Mouse (Mus musculus): ENCODE measurements around the gene Mroh8. TPM values are rescaled to one million over a fixed set of nuclear protein-coding genes. Genes with fewer than 3 reads are reported as not detected.
A peak's percentile ranks its signal among the peaks of the same experiment; 100 is the strongest.

Gene Mroh8
- polyA plus RNA-seq, 1 experiment, result not detected

DNA sequence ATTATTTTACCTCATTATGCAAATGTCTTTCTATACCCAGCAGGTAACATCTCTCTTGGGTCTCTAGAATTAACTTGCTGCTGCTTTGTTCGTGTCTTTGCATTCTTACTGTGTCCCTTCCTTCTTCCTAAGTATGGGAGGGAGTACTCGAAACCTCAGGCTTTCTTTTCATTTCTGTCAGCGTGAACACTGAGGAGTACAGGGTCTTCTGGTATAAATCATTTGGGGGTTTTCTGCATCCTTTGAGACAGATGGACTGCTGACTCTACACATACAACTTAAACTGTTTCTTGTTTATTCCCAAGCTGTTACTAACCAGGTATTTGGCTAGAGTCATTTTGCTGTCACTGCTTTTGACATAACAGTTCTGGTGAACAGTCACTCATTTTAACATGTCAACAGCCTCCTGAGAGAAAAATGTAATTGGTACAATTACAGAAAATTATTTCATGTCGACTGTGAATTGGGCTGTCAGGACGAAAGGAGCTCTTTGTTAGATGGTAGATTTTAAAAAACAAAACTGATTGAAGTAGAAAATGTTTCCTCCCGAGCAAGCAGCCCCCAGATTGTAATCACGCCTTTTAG, 16.8 kb upstream of the Mroh8 start:
- no peak for TF ChIP-seq CTCF (IDR thresholded peaks at IDR 0.05; ENCODE audit: low read depth, low read length)
- TF ChIP-seq POLR2A (IDR thresholded peaks at IDR 0.05; ENCODE audit: borderline replicate concordance, low read depth, low read length), result no peak
- Histone ChIP-seq H3K4me1 (ENCODE audit: control insufficient read depth, insufficient read depth, low read length) (no peaks in the 10 kb centered on the region), H3K4me3 (ENCODE audit: insufficient read depth, low read length) (no peak overlapping the region), H3K27ac (ENCODE audit: insufficient read depth, low read depth, low read length) (no peak overlapping the region)

DNA sequence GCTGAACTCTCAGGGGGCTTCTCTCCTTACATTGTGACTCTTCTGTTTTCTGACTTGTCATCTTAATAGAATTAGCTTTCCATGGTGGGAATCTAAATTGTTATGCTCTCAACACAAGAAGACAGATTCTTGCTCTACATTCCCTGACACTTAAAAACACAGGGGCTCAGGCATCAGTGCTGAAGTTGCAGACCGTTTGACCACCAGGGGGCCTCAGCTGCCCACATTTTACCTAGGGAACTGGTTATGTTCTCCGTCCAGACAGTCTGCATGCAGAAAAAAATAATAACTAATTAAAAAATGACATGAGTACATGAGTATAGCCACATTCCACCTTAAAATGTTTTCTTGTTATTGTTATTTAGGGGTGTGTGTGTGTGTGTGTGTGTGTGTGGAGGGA, 12.7 kb upstream of the Mroh8 start:
- H3K4me1 ChIP-seq (ENCODE audit: control insufficient read depth, insufficient read depth, low read length), result no peaks in the 10 kb centered on the region
- peak; percentile 58 for TF ChIP-seq CTCF (IDR thresholded peaks at IDR 0.05; ENCODE audit: low read depth, low read length)
- TF ChIP-seq POLR2A (IDR thresholded peaks at IDR 0.05; ENCODE audit: borderline replicate concordance, low read depth, low read length), result no peak

DNA sequence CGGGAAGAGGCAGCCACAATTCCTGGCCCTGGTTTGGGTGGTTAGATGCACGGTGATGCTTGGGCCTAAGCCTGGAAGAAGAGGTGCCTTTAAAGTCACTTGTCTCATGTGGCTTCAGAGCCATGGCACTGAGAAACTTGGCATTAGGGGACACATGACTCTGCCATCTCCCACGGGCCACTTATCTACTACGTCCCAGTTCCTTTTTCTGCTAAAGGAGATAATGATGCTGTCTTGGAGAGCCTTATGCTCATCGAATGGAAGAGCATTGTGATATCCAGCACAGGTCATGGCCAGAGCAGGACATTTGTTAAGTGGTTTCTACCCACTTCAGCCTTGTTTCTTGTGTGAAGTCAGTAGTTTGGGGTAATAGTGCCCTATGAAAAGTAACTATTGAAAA, 9.6 kb upstream of the Mroh8 start:
- TF ChIP-seq CTCF (IDR thresholded peaks at IDR 0.05; ENCODE audit: low read depth, low read length), result no peak
- TF ChIP-seq POLR2A (IDR thresholded peaks at IDR 0.05; ENCODE audit: borderline replicate concordance, low read depth, low read length), result no peak
- no peak overlapping the region for H3K27ac ChIP-seq (ENCODE audit: insufficient read depth, low read depth, low read length)

More for the DNA sequence above, 12.7 kb upstream of the Mroh8 start:
- H3K27ac ChIP-seq (ENCODE audit: insufficient read depth, low read depth, low read length), result no peak overlapping the region
- H3K4me3 ChIP-seq (ENCODE audit: insufficient read depth, low read length), result no peak overlapping the region

DNA sequence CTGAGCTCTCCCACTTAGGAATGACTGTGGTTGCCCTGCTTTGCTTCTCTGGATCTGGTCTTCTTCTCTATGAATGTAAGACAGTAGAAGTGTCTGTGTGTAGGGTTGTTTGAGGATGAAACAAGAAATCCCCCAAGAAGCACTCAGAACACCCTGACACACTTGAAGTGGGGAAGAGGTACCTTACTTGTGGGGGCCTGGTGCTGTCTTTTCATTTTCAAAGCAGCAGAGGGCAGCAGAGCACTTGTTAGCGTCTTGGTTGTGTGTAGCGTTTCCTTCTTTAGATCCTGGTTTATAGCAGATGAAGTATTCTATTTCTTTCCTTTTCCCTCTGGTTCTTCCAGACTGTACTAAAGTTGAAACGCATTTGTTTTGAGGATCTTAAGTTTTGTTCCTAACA, 8.2 kb upstream of the Mroh8 start:
- no peaks in the 10 kb centered on the region for H3K4me1 ChIP-seq (ENCODE audit: control insufficient read depth, insufficient read depth, low read length)

More for the DNA sequence above, 9.6 kb upstream of the Mroh8 start:
- Histone ChIP-seq H3K4me1 (ENCODE audit: control insufficient read depth, insufficient read depth, low read length) (no peaks in the 10 kb centered on the region), H3K4me3 (ENCODE audit: insufficient read depth, low read length) (no peak overlapping the region)

DNA sequence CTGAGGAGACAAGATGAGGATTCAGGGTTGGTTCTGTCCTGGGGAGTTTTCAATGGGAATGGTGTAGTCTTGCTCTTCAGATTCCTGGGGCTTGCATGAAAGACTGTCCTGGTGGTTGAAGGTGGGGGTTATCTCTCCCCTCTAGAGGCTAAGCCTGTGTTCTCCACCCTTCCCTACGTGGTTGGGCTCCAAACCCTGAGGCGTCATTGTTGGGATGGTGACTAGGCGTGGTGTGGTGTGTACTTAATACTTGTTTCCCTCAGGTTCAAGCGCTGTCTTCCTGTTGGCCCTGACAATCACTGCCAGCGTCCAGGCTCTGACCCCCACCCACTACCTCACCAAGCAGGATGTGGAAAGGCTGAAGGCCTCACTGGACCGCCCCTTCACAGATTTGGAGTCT, 4.0 kb upstream of the Mroh8 start:
- peaks cover 7% of the 10 kb centered on the region for H3K4me1 ChIP-seq (ENCODE audit: control insufficient read depth, insufficient read depth, low read length)
- TF ChIP-seq POLR2A (IDR thresholded peaks at IDR 0.05; ENCODE audit: borderline replicate concordance, low read depth, low read length), result no peak
- no peak for TF ChIP-seq CTCF (IDR thresholded peaks at IDR 0.05; ENCODE audit: low read depth, low read length)
- no peak overlapping the region for H3K27ac ChIP-seq (ENCODE audit: insufficient read depth, low read depth, low read length)
- H3K4me3 ChIP-seq (ENCODE audit: insufficient read depth, low read length), result no peak overlapping the region

More for the DNA sequence above, 8.2 kb upstream of the Mroh8 start:
- H3K4me3 ChIP-seq (ENCODE audit: insufficient read depth, low read length), result no peak overlapping the region
- TF ChIP-seq POLR2A (IDR thresholded peaks at IDR 0.05; ENCODE audit: borderline replicate concordance, low read depth, low read length), result no peak
- no peak for TF ChIP-seq CTCF (IDR thresholded peaks at IDR 0.05; ENCODE audit: low read depth, low read length)
- H3K27ac ChIP-seq (ENCODE audit: insufficient read depth, low read depth, low read length), result no peak overlapping the region

DNA sequence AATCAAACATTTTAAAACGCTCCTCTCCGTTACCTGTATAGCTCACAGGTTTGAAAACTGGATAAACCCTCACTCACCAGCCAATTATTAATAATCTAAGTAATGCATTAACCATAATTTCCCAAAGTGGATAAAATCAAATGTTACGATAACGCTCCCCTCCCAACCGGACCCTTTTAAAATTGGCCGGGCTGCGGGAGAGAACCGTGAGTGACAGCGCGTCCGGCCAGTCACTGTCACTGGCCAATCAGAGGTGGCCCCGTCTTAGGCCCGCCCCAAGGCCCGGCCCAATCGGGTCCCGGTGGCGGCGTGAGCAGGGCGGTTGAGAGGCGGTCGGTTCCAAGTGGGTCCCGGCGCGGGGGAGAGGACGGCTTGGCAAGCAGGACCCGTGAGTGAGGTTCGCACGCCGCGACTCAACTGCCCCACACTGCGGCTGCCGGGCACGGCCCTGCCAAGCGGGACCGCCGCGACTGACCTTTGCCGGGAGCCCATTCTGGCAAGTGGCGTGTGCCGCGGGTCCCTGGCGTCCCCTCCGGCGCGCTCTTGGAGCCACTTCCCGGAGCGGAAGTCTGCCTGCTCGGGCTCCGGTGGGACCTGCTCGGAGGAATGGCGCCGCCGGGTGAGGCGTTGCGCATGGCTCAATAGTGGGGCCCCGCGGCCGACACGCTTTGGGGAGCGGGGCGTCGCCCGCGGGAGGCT, 483 bp downstream of the Mroh8 start, which contains the start of gene Rpn2:
Gene Rpn2 (plus strand): TSS at position 301 of the 699 bp plus-strand sequence.
- TF ChIP-seq CTCF (IDR thresholded peaks at IDR 0.05; ENCODE audit: low read depth, low read length) (no peak), POLR2A (IDR thresholded peaks at IDR 0.05; ENCODE audit: borderline replicate concordance, low read depth, low read length) (no peak)
- peak within 1 kb of the TSS; percentile 98 for H3K4me3 ChIP-seq (ENCODE audit: insufficient read depth, low read length)
- peaks cover 9% of the 10 kb centered on the region for H3K4me1 ChIP-seq (ENCODE audit: control insufficient read depth, insufficient read depth, low read length)
- H3K27ac ChIP-seq (ENCODE audit: insufficient read depth, low read depth, low read length), result peak within 1 kb of the TSS; percentile 80

DNA sequence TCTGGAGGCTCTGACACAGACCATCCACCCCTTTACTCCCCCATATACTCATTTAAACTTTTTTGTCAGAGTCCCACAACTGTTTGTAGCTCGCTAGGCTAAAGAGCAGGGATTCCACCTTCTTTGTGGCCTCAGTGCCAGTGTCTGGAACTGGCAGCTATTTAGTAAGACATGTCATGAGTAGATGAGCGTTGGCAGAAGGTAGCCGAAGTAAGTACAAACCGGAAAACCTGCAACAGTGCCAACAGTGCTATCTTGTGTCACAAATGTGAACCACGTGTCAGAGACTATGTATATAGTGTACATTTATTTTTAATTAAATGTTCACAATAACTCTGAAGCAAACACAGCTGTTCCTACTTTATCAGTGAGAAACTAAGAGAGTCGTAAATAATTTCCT, 15.5 kb downstream of the Mroh8 start:
- H3K27ac ChIP-seq (ENCODE audit: insufficient read depth, low read depth, low read length), result no peak overlapping the region
- no peak for TF ChIP-seq POLR2A (IDR thresholded peaks at IDR 0.05; ENCODE audit: borderline replicate concordance, low read depth, low read length)
- TF ChIP-seq CTCF (IDR thresholded peaks at IDR 0.05; ENCODE audit: low read depth, low read length), result no peak

DNA sequence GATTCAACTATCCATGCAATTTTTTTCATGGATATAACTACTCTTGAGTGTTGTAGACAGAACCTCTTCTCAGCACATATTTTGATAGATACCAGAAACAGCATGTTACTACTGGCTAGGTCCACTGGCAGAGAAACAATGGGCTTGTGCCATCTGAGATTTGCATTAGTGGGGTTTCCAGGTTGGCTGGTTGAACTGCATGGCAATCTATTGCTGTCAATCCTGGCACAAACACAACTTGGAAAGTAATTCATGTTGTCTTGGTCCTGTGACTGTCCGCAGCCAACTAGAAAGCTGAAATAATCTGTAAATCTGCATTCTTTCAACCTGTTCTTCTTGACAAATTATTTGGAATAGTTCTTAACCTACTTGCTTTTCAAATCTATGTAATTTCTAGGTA, 16.2 kb downstream of the Mroh8 start:
- Histone ChIP-seq H3K27ac (ENCODE audit: insufficient read depth, low read depth, low read length) (no peak overlapping the region), H3K4me1 (ENCODE audit: control insufficient read depth, insufficient read depth, low read length) (no peaks in the 10 kb centered on the region), H3K4me3 (ENCODE audit: insufficient read depth, low read length) (no peak overlapping the region)
- TF ChIP-seq CTCF (IDR thresholded peaks at IDR 0.05; ENCODE audit: low read depth, low read length), result no peak
- TF ChIP-seq POLR2A (IDR thresholded peaks at IDR 0.05; ENCODE audit: borderline replicate concordance, low read depth, low read length), result no peak

More for the DNA sequence above, 15.5 kb downstream of the Mroh8 start:
- no peaks in the 10 kb centered on the region for H3K4me1 ChIP-seq (ENCODE audit: control insufficient read depth, insufficient read depth, low read length)
- no peak overlapping the region for H3K4me3 ChIP-seq (ENCODE audit: insufficient read depth, low read length)

DNA sequence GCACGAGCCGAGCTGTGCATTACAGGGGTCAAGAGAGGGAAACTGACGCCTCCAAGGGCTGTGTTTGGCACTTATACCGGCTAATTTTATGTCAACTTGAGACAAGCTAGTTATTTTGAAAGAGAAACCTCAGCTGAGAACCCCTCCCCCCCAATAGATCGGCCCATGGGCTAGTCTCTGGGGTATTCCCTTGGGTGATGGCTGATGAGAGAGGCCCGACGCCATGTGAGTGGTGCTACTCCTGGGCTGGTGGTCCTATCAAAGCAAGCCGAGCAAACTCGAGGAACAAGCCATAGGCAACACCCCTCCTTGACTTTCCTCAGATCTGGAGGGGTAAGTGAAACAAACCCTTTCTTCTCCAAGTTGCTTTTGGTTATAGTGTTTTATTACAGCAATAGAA, 16.8 kb downstream of the Mroh8 start:
- no peaks in the 10 kb centered on the region for H3K4me1 ChIP-seq (ENCODE audit: control insufficient read depth, insufficient read depth, low read length)
- no peak for TF ChIP-seq POLR2A (IDR thresholded peaks at IDR 0.05; ENCODE audit: borderline replicate concordance, low read depth, low read length)
- no peak for TF ChIP-seq CTCF (IDR thresholded peaks at IDR 0.05; ENCODE audit: low read depth, low read length)
- no peak overlapping the region for H3K27ac ChIP-seq (ENCODE audit: insufficient read depth, low read depth, low read length)
- no peak overlapping the region for H3K4me3 ChIP-seq (ENCODE audit: insufficient read depth, low read length)

DNA sequence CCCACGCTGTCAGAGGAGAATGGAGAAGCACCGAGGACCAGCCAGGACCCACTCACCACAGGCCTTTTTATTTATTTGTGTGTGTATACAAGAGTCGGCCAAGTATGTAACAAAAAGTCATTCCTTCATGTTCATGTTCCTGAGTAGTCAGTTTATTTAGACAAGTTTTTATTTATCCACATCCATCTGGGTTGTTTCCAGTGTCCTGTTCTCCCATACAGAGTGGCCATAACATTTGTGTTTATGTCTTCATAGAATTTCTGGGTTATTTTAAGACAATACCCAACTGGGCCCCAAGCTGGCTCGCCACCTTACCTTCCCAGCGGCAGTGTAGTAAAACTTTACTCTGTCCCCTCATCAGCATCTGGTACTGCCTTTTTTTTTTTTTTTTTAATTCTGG, 17.4 kb downstream of the Mroh8 start:
- H3K4me1 ChIP-seq (ENCODE audit: control insufficient read depth, insufficient read depth, low read length), result no peaks in the 10 kb centered on the region
- H3K4me3 ChIP-seq (ENCODE audit: insufficient read depth, low read length), result no peak overlapping the region
- H3K27ac ChIP-seq (ENCODE audit: insufficient read depth, low read depth, low read length), result no peak overlapping the region
- TF ChIP-seq POLR2A (IDR thresholded peaks at IDR 0.05; ENCODE audit: borderline replicate concordance, low read depth, low read length) (no peak), CTCF (IDR thresholded peaks at IDR 0.05; ENCODE audit: low read depth, low read length) (no peak)

Measured in bone marrow macrophage, adult 2 months (primary cell).